Mouse (Mus musculus) effector memory CD4-positive, alpha-beta T cell, adult 7 months (primary cell): ENCODE measurements around the gene Chst13. TPM values are rescaled to one million over a fixed set of nuclear protein-coding genes. Genes with fewer than 3 reads are reported as not detected.

ENCODE experiments used
- polyA plus RNA-seq: library from polyadenylated mRNA; unstranded; fragments of 100-300 nt; shearing (Covaris generic); gene quantifications from one replicate; pipeline ENCODE4 v1.2.1, GENCODE M21; 2017

The Chst13 gene
- not detected for polyA plus RNA-seq

GRCm38 (mm10) chr6:90324991-90325390, at the start of gene Chst13:
TSS of gene Chst13 (minus strand) at chr6:90325185.

GRCm38 (mm10) chr6:90368976-90369724, 44.2 kb upstream of the Chst13 start, which contains the start of gene Zxdc:
TSS of gene Zxdc (plus strand) at chr6:90369492.

GRCm38 (mm10) chr6:90332561-90333425, 7.8 kb upstream of the Chst13 start, which contains the start of gene Uroc1:
TSS of gene Uroc1 (plus strand) at chr6:90333284.

GRCm38 (mm10) chr6:90300919-90301318, 24.1 kb downstream of the Chst13 start, which contains the start of gene BC048671:
TSS of gene BC048671 (plus strand) at chr6:90301219.

Other genes starting within 250 kb of the Chst13 start
- gene Vmn1r49, start 246.7 kb downstream of the Chst13 start, polyA plus RNA-seq, result 0.22 TPM
- not detected for gene Vmn1r50, start 223.8 kb downstream of the Chst13 start, polyA plus RNA-seq
- gene Vmn1r51, start 202.6 kb downstream of the Chst13 start, polyA plus RNA-seq, result not detected
- gene Vmn1r52, start 150.4 kb downstream of the Chst13 start, polyA plus RNA-seq, result not detected
- not detected for gene V1ra8, start 122.4 kb downstream of the Chst13 start, polyA plus RNA-seq
- not detected for gene Vmn1r53, start 100.7 kb downstream of the Chst13 start, polyA plus RNA-seq
- gene Vmn1r54, start 78.9 kb downstream of the Chst13 start, polyA plus RNA-seq, result not detected
- not detected for gene BC048671, start 24.0 kb downstream of the Chst13 start, polyA plus RNA-seq
- gene Uroc1, start 8.1 kb upstream of the Chst13 start, polyA plus RNA-seq, result not detected
- 31.0 TPM for gene Zxdc, start 44.3 kb upstream of the Chst13 start, polyA plus RNA-seq
- 0.24 TPM for gene Cfap100, start 103.6 kb upstream of the Chst13 start, polyA plus RNA-seq
- not detected for gene Klf15, start 137.4 kb upstream of the Chst13 start, polyA plus RNA-seq
- 1.3 TPM for gene Aldh1l1, start 161.2 kb upstream of the Chst13 start, polyA plus RNA-seq